Mouse (Mus musculus) cerebellum, adult 8-10 months (tissue): ENCODE results near the gene Mfsd1.

Experiments used
- DNase-seq: peaks from one replicate; pipeline ENCODE4 v3.0.0; 2022

The Mfsd1 gene

GRCm38 (mm10) chr3:67643135-67643534 lies 60.6 kb downstream of the Mfsd1 start:
- no peak for DNase-seq

GRCm38 (mm10) chr3:67645640-67646466 lies 63.3 kb downstream of the Mfsd1 start:
- no peak for DNase-seq
